Mouse (Mus musculus) intestine, embryonic 14.5 days (tissue): ENCODE measurements around the gene Mrps18a. TPM values are rescaled to one million over a fixed set of nuclear protein-coding genes. Genes with fewer than 3 reads are reported as not detected.

Experiments used
- ATAC-seq: fragments of 200-750 bp; cut with Nextera tagmentation; replicated peaks from 2 replicates; pipeline ENCODE4 v1.8.0; 2017; ENCODE audit warnings: low read depth, moderate number of reproducible peaks, moderate TSS enrichment, moderate library complexity; ENCODE audit not compliant: low FRiP score, low TSS enrichment
- DNase-seq: peaks from one replicate; pipeline ENCODE4 v3.0.0-alpha.2; 2018; ENCODE audit warnings: low spot score
- H3K27ac ChIP-seq: fragments of 300-500 bp; sonication (generic); 2 replicates; pipeline ENCODE4 v1.5.1; 2014; ENCODE audit warnings: low read depth, mild to moderate bottlenecking, control low read depth
- H3K27me3 ChIP-seq: fragments of 300-500 bp; sonication (generic); replicated peaks from 2 replicates; pipeline ENCODE4 v1.6.1; 2014; ENCODE audit warnings: low read length, control low read depth; ENCODE audit not compliant: control insufficient read depth, insufficient read depth
- H3K36me3 ChIP-seq: fragments of 300-500 bp; sonication (generic); 2 replicates; pipeline ENCODE4 v1.6.1; 2014; ENCODE audit warnings: low read length, control low read depth; ENCODE audit not compliant: control insufficient read depth, insufficient read depth
- H3K4me1 ChIP-seq: fragments of 300-500 bp; sonication (generic); replicated peaks from 2 replicates; pipeline ENCODE4 v1.6.1; 2014; ENCODE audit warnings: low read length, control low read depth, mixed read lengths; ENCODE audit not compliant: control insufficient read depth, insufficient read depth
- H3K4me2 ChIP-seq: fragments of 300-500 bp; sonication (generic); 2 replicates; pipeline ENCODE4 v1.6.1; 2014; ENCODE audit warnings: low read length
- H3K4me3 ChIP-seq: fragments of 300-500 bp; sonication (generic); 2 replicates; pipeline ENCODE4 v1.5.1; 2014; ENCODE audit warnings: low read depth, low read length, control low read depth, mixed read lengths
- H3K9ac ChIP-seq: fragments of 300-500 bp; sonication (generic); 2 replicates; pipeline ENCODE4 v1.6.1; 2014; ENCODE audit warnings: mild to moderate bottlenecking, low read length
- H3K9me3 ChIP-seq: fragments of 300-500 bp; sonication (generic); 2 replicates; pipeline ENCODE4 v1.6.1; 2016; ENCODE audit warnings: low read length, control low read depth; ENCODE audit not compliant: control insufficient read depth
- WGBS: fragments of 180-500 bp; shearing (Covaris S2); extraction: QIAGEN DNeasy Blood & Tissue Kit; methylation state at CpG from one replicate; pipeline ENCODE4 v1.1.7; 2014; 5-methylcytosine and 5-hydroxymethylcytosine counted together
- polyA plus RNA-seq: library from polyadenylated mRNA; unstranded; fragments of >200 nt; fragmentation: Nextera tagmentation; extraction: Ambion mirVana; gene quantifications from 2 replicates; pipeline ENCODE4 v1.2.1, GENCODE M21; 2014

The Mrps18a gene
- polyA plus RNA-seq, 1 experiment from 2014 or later: 144 TPM

DNA sequence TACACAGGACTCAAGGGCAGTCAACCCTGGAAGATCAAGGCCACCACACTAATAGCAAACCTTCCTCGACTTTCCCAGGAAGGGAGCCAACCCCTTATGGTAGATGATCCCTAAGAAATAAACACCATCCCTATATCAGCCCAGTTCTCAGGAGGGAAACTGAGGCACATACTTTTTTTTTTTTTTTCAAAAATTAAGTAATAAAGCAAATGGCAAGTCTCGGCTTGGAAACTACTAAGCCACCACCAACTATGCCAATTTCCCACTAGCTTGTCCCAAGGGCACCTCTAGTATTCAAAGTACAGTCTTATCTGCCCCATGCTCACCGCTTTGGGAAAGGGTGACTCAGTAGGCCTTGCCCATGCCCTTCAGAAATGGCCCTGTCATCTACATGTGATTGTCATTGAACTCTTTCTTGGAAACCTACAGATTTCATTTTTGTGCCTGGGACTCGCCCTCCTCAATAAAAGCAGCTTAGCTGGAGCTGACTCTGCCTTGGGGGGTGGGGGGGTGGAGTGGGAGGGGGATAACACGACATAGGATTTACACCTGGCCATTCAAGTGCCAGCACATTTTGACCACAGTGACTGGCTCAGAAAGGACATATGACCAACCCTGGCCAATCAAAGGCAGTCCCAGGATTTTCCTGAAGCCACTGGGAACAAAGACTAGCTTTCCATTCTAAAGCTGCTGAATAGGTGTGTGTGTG is 35.1 kb upstream of the Mrps18a start:
- ATAC-seq: no peak
- WGBS: 73% methylated on average over 5 of the region's 5 CpGs
- H3K9me3 ChIP-seq: 0 out of 2 replicates have a peak, but pooled peaks cover 2% of the 10 kb centered on the region

DNA sequence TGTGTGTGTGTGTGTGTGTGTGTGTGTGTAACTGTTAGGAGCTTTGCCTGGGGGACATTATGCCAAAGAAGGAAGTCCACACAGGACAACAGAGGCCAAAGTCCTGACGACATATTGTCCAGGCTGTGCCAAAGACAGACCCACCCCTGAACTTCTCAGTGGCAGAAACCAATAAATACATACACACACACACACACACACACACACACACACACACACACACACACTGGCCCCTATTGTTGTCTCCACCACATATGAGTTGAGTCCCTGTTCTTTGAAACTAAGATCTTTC is 34.6 kb upstream of the Mrps18a start:
- DNase-seq (no peak), ATAC-seq (no peak)
- Histone ChIP-seq H3K27me3 (no peaks in the 10 kb centered on the region), H3K4me1 (peaks cover 18% of the 10 kb centered on the region), H3K4me3 (no peak overlapping the region), H3K27ac (no peak overlapping the region), H3K9me3 (0 out of 2 replicates have a peak, but pooled peaks cover 2% of the 10 kb centered on the region), H3K36me3 (no peaks in the 10 kb centered on the region), H3K4me2 (no peak overlapping the region), H3K9ac (no peak overlapping the region)
- 61% methylated on average over 1 of the region's 1 CpGs for WGBS

More for the DNA sequence above, 35.1 kb upstream of the Mrps18a start:
- Histone ChIP-seq H3K9ac (no peak overlapping the region), H3K27me3 (no peaks in the 10 kb centered on the region), H3K4me3 (no peak overlapping the region), H3K36me3 (no peaks in the 10 kb centered on the region), H3K4me2 (no peak overlapping the region), H3K27ac (no peak overlapping the region), H3K4me1 (peaks cover 18% of the 10 kb centered on the region)
- DNase-seq: no peak

DNA sequence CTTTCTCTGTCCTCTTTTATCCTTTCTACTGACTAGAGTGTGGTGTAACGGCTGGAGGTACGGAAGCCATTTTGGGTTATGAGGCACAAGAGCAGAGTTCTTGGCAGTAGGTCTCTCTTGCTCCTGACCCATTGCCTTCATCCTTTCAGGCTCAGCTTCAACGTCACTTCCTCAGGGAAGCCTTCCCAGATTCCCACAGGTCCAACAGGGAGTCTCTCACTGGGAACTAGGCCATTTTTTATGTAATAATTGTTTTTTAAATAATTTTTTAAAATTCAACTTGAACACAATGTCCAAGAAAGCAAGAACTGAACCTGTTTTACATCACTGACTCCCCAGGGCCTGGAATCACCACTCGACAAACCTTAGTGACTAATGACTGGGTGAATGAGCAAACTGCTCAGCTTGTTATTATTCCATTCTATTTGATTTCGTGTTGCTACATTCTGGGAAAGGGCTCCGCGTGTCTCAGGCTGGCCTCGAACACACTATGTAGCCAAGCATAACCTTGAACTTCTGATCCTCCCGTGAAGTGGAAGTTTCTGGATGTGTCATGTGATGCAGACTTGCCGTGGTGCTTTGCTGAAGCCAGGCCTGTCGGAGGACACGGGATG is 32.8 kb upstream of the Mrps18a start:
- H3K27me3 ChIP-seq: no peaks in the 10 kb centered on the region
- peaks cover 18% of the 10 kb centered on the region for H3K4me1 ChIP-seq
- 89% methylated on average over 12 of the region's 12 CpGs for WGBS
- H3K4me3 ChIP-seq: no peak overlapping the region
- H3K9me3 ChIP-seq: 0 out of 2 replicates have a peak, but pooled peaks cover 2% of the 10 kb centered on the region
- no peak overlapping the region for H3K27ac ChIP-seq
- H3K9ac ChIP-seq: no peak overlapping the region
- no peak overlapping the region for H3K4me2 ChIP-seq
- no peak for ATAC-seq
- H3K36me3 ChIP-seq: no peaks in the 10 kb centered on the region
- no peak for DNase-seq

DNA sequence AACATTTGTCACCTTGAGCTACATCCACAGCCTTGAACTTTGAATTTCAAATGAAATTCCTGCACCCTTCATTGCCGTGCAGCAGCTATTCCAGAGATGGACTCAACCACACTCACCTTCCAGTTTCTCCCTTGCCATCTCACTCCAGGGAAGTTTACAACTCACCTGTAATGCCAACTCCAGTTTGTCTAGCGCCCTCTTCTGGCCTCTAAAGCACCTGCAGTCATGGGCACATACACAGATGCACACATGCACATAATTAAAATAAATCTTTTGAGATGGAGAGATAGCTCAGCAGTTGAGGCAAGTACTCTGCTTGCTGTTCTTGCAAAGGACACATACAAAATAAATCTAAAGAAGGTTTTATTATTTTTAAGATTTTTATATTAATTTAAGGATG is 31.7 kb upstream of the Mrps18a start:
- no peak overlapping the region for H3K9ac ChIP-seq
- 78% methylated on average over 2 of the region's 2 CpGs for WGBS
- H3K4me1 ChIP-seq: peaks cover 19% of the 10 kb centered on the region
- no peak for DNase-seq
- no peak overlapping the region for H3K27ac ChIP-seq
- H3K36me3 ChIP-seq: no peaks in the 10 kb centered on the region
- H3K9me3 ChIP-seq: 0 out of 2 replicates have a peak, but pooled peaks cover 2% of the 10 kb centered on the region
- no peak for ATAC-seq
- H3K4me3 ChIP-seq: no peak overlapping the region
- no peak overlapping the region for H3K4me2 ChIP-seq
- no peaks in the 10 kb centered on the region for H3K27me3 ChIP-seq

DNA sequence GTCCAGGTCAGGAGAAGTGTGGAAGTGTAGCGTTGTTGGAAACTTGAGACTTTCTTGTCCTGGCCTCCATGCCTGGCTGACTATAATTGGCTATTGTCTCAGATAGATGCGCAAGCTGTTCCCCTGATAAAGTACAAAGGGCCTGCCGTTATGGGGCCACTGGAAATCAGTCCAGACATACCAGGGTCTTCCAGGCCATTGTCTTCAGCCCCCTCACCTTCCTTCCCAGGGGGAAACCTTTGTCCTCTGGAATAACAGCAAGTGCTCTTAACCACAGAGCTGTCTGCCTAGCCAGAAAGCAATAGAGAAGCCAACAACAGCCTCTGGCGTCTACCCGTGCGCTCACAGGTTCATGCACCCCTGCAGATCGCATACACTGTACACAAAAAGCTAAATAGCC is 30.4 kb upstream of the Mrps18a start:
- WGBS: 77% methylated on average over 7 of the region's 7 CpGs
- ATAC-seq (no peak), DNase-seq (no peak)
- Histone ChIP-seq H3K27me3 (no peaks in the 10 kb centered on the region), H3K9ac (no peak overlapping the region), H3K4me3 (no peak overlapping the region), H3K36me3 (no peaks in the 10 kb centered on the region), H3K4me1 (peaks cover 21% of the 10 kb centered on the region), H3K4me2 (no peak overlapping the region), H3K9me3 (0 out of 2 replicates have a peak, but pooled peaks cover 2% of the 10 kb centered on the region), H3K27ac (no peak overlapping the region)

DNA sequence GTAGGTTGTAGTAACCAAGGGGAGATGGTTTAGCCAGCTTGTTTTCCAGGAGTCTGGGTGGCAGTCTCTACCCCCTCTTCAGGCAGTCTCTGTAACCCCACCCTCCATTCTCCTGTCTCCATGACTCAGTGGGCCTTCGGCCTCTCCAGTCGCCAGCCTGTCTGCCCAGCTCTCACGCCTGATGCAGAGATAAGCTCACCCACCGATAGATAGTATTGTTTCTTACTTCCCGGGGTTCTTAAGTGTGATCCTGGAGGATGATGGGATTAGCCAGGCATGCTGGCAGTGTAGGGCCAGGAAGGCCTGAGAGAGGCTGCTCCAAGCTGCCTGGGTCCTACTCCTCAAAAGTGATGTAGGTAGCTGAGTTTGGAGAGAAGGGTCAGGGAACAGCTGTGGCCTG is 29.7 kb upstream of the Mrps18a start:
- H3K9me3 ChIP-seq: 0 out of 2 replicates have a peak, but pooled peaks cover 2% of the 10 kb centered on the region
- H3K9ac ChIP-seq: no peak overlapping the region
- no peak overlapping the region for H3K27ac ChIP-seq
- H3K4me1 ChIP-seq: peaks cover 22% of the 10 kb centered on the region
- no peaks in the 10 kb centered on the region for H3K36me3 ChIP-seq
- H3K4me2 ChIP-seq: no peak overlapping the region
- ATAC-seq (no peak), DNase-seq (no peak)
- no peak overlapping the region for H3K4me3 ChIP-seq
- 63% methylated on average over 5 of the region's 5 CpGs for WGBS
- no peaks in the 10 kb centered on the region for H3K27me3 ChIP-seq

DNA sequence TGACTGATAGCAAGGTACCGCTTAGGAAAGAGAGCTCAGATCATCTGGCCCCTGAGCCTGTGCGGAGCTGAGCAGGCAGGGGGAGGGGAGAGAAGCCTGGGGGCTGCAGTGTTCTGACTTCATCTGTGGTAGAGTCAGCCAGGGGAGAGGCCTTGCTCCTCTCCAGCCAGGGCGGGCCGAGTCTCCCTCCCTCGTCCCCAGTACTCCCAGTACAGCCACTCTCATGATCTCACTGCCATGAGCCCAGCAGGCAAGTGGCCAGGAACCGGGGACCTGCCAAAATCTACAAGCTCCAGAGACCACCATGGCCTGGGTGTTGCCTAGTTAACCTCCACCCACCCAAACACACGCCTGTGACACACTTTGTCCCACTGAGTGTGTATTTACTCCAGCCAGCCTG is 29.1 kb upstream of the Mrps18a start:
- WGBS: 52% methylated on average over 7 of the region's 7 CpGs
- Histone ChIP-seq H3K27ac (no peak overlapping the region), H3K27me3 (no peaks in the 10 kb centered on the region), H3K4me3 (no peak overlapping the region), H3K9me3 (0 out of 2 replicates have a peak, but pooled peaks cover 2% of the 10 kb centered on the region), H3K4me1 (peaks cover 28% of the 10 kb centered on the region), H3K4me2 (no peak overlapping the region), H3K9ac (no peak overlapping the region), H3K36me3 (no peaks in the 10 kb centered on the region)
- DNase-seq (no peak), ATAC-seq (no peak)

DNA sequence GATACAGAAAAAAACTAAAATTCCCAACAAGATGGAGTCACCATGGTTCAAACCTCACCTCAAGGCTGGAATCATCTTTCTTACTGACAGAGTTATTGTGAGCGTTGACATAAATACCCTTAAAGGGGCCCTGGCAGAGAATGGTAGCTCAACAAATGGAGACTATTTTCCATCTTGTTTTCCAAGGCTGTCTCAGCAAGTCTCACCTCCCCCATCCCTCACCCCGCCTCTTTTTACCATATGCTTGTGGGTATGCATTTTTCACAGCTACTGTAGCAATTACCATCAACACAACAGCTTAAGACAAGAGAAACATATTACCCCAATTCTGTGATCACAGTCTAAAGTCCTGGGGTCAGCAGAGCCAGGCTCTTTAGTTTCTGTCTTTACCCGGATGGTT is 27.4 kb upstream of the Mrps18a start:
- Histone ChIP-seq H3K9ac (no peak overlapping the region), H3K27me3 (no peaks in the 10 kb centered on the region), H3K36me3 (no peaks in the 10 kb centered on the region), H3K9me3 (0 out of 2 replicates have a peak, but pooled peaks cover 2% of the 10 kb centered on the region), H3K4me3 (no peak overlapping the region), H3K4me1 (peaks cover 30% of the 10 kb centered on the region), H3K4me2 (peak overlapping the region; percentile 43; the same call in 1 of the 2 replicates), H3K27ac (no peak overlapping the region; the same call in 1 of the 2 replicates)
- 77% methylated on average over 3 of the region's 3 CpGs for WGBS
- ATAC-seq: no peak
- DNase-seq: no peak
